Mouse (Mus musculus): Measurements from ENCODE around the gene Otud3.

DNA sequence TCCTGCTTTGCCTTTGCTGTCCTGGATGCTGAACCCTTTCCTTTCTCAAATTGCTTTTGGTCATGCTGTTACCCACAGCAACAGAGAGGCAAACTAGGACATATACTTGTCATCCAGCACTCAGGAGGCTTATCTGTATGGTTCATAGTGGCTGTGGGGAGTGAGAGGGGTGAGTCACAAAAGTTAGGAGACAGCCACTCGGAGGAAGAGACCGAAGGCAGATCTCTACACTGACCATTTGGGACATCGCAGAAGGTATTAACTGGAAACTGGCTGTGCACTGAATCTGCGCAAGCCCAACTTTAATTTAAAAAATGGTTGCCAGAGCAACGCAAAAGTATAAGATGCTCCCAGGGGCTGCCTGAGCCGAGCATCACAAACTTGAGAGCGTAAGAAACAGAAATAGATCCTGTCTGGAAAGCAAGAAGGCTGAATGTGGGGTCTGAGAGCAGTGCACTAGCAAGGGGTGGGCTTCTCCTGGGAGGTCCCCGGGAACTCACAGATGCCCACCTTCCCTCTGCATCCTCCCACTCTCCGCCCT, 58.6 kb downstream of the Otud3 start:
- TF ChIP-seq MYB (IDR thresholded peaks at IDR 0.05; ENCODE audit: low read depth, low read length) (no peak), GABPA (IDR thresholded peaks at IDR 0.05; ENCODE audit: low read depth, low read length) (no peak), CTCF (IDR thresholded peaks at IDR 0.05 in 2 of 3, conservative IDR thresholded peaks at IDR 0.05 in 1 of 3; ENCODE audit: control insufficient read depth in 1 of 3, insufficient read depth in 1 of 3, low read depth in 2 of 3, low read length in 3 of 3, poor library complexity in 1 of 3, severe bottlenecking in 1 of 3) (no peak)
